Mouse (Mus musculus) C2C12 (cell line): ENCODE data around the gene Akap8.

ENCODE experiments used
- CTCF ChIP-seq: IDR thresholded peaks from one replicate; pipeline ENCODE4 v1.5.1; 2011; ENCODE audit not compliant: control insufficient read depth, insufficient read depth, insufficient read length
- MAX ChIP-seq: IDR thresholded peaks from one replicate; pipeline ENCODE4 v1.6.1; 2011; ENCODE audit warnings: mild to moderate bottlenecking, control low read depth
- MYOG ChIP-seq: IDR thresholded peaks from one replicate; pipeline ENCODE4 v1.6.1; 2011; ENCODE audit not compliant: control insufficient read depth, insufficient read length; ENCODE audit errors: extremely low read depth
- USF1 ChIP-seq: IDR thresholded peaks from one replicate; pipeline ENCODE4 v1.6.1; 2011; ENCODE audit warnings: low read depth, mild to moderate bottlenecking, control low read depth, moderate library complexity

GRCm38 (mm10) chr17:32281126-32281525 lies 39.9 kb downstream of the Akap8 start:
- no peak for TF ChIP-seq CTCF
- TF ChIP-seq USF1, result no peak
- no peak for TF ChIP-seq MAX
- TF ChIP-seq MYOG, result no peak
